Mouse (Mus musculus) kidney, adult 2 months (tissue): Measurements from ENCODE around the gene Il12rb1. TPM values are rescaled to one million over a fixed set of nuclear protein-coding genes. Genes with fewer than 3 reads are reported as not detected.

Experiments used
- DNase-seq: peaks from one replicate; pipeline ENCODE4 v3.0.0; 2021
- H3K27ac ChIP-seq: fragments of 200-500 bp; 2 replicates; pipeline ENCODE4 v1.5.1; 2012; ENCODE audit warnings: low read depth, low read length, control low read depth, inconsistent platforms; ENCODE audit not compliant: insufficient read depth
- H3K27me3 ChIP-seq: fragments of 200-500 bp; replicated peaks from 2 replicates; pipeline ENCODE4 v1.6.1; 2012; ENCODE audit warnings: mild to moderate bottlenecking, moderate library complexity, low read length, inconsistent platforms; ENCODE audit not compliant: control insufficient read depth, insufficient read depth
- H3K36me3 ChIP-seq: fragments of 200-500 bp; 2 replicates; pipeline ENCODE4 v1.6.1; 2012; ENCODE audit warnings: mild to moderate bottlenecking, moderate library complexity, low read length, inconsistent platforms; ENCODE audit not compliant: control insufficient read depth, insufficient read depth
- H3K4me1 ChIP-seq: fragments of 200-500 bp; 2 replicates; pipeline ENCODE4 v1.6.1; 2011; ENCODE audit warnings: low read length; ENCODE audit not compliant: control insufficient read depth, insufficient read depth
- H3K4me3 ChIP-seq: fragments of 200-500 bp; 2 replicates; pipeline ENCODE4 v1.5.1; 2011; ENCODE audit warnings: mild to moderate bottlenecking, low read depth, low read length, control low read depth; ENCODE audit not compliant: insufficient read depth
- CTCF ChIP-seq: fragments of 200-500 bp; conservative IDR thresholded peaks from 2 replicates; pipeline ENCODE4 v1.5.1; 2011; ENCODE audit warnings: low read depth, mild to moderate bottlenecking, control low read depth, low read length, moderate library complexity, mixed read lengths; ENCODE audit not compliant: insufficient read depth, insufficient read length
- POLR2A ChIP-seq: fragments of 200-500 bp; IDR thresholded peaks from one replicate; pipeline ENCODE4 v1.6.1; 2011; ENCODE audit warnings: low read depth, low read length, control low read depth
- WGBS: fragments of 180-500 bp; shearing (Covaris S2); methylation state at CpG from one replicate; pipeline ENCODE4 v1.1.7; 2018; 5-methylcytosine and 5-hydroxymethylcytosine counted together
- polyA plus RNA-seq: library from polyadenylated mRNA; depleted of rRNA; stranded (reverse); fragments of >200 nt; gene quantifications from 2 replicates; pipeline ENCODE4 v1.2.3, GENCODE M21; 2012

The Il12rb1 gene
- polyA plus RNA-seq, 1 experiment = 0.42 TPM

- Histone ChIP-seq H3K27me3 (no peaks in the 10 kb centered on the region), H3K4me3 (no peak overlapping the region), H3K4me1 (peaks cover 3% of the 10 kb centered on the region; the same call in 1 of the 2 replicates), H3K27ac (no peak overlapping the region), H3K36me3 (no peaks in the 10 kb centered on the region)
- 71% methylated on average over 25 of the region's 25 CpGs for WGBS
- DNase-seq = no peak
- TF ChIP-seq CTCF (no peak), POLR2A (no peak)
These were observed 34.2 kb downstream of the Il12rb1 start for GRCm38 (mm10) chr8:70842484-70842883.

- no peaks in the 10 kb centered on the region for H3K36me3 ChIP-seq
- no peaks in the 10 kb centered on the region for H3K27me3 ChIP-seq
- H3K4me1 ChIP-seq = peaks cover 3% of the 10 kb centered on the region; the same call in 1 of the 2 replicates
- 86% methylated on average over 5 of the region's 5 CpGs for WGBS
- H3K27ac ChIP-seq = no peak overlapping the region
- H3K4me3 ChIP-seq = no peak overlapping the region
- no peak for TF ChIP-seq POLR2A
- no peak for TF ChIP-seq CTCF
- no peak for DNase-seq
These were observed 35.0 kb downstream of the Il12rb1 start for GRCm38 (mm10) chr8:70843214-70843773.

GRCm38 (mm10) chr8:70843941-70844340 is 35.7 kb downstream of the Il12rb1 start:
- TF ChIP-seq CTCF = no peak
- no peak for TF ChIP-seq POLR2A
- no peak for DNase-seq
- Histone ChIP-seq H3K4me1 (peaks cover 3% of the 10 kb centered on the region; the same call in 1 of the 2 replicates), H3K27me3 (no peaks in the 10 kb centered on the region), H3K36me3 (no peaks in the 10 kb centered on the region), H3K27ac (no peak overlapping the region), H3K4me3 (no peak overlapping the region)
- 85% methylated on average over 8 of the region's 8 CpGs for WGBS

GRCm38 (mm10) chr8:70844523-70844922 is 36.3 kb downstream of the Il12rb1 start:
- peak; percentile 92 for DNase-seq
- H3K36me3 ChIP-seq = no peaks in the 10 kb centered on the region
- TF ChIP-seq POLR2A (no peak), CTCF (peak; percentile 93)
- 3% methylated on average over 6 of the region's 6 CpGs for WGBS
- H3K27me3 ChIP-seq = no peaks in the 10 kb centered on the region
- no peak overlapping the region for H3K4me3 ChIP-seq
- H3K27ac ChIP-seq = no peak overlapping the region
- H3K4me1 ChIP-seq = peaks cover 3% of the 10 kb centered on the region; the same call in 1 of the 2 replicates

- 49% methylated on average over 5 of the region's 5 CpGs for WGBS
- H3K4me3 ChIP-seq = no peak overlapping the region
- H3K4me1 ChIP-seq = peaks cover 3% of the 10 kb centered on the region; the same call in 1 of the 2 replicates
- no peak overlapping the region for H3K27ac ChIP-seq
- DNase-seq = no peak
- TF ChIP-seq POLR2A (no peak), CTCF (no peak)
- no peaks in the 10 kb centered on the region for H3K36me3 ChIP-seq
- no peaks in the 10 kb centered on the region for H3K27me3 ChIP-seq
These were observed 36.9 kb downstream of the Il12rb1 start for GRCm38 (mm10) chr8:70845108-70845507.

- 52% methylated on average over 15 of the region's 15 CpGs for WGBS
- no peak for DNase-seq
- H3K27me3 ChIP-seq = no peaks in the 10 kb centered on the region
- no peaks in the 10 kb centered on the region for H3K4me1 ChIP-seq
- no peak for TF ChIP-seq POLR2A
- no peak; the same call in 1 of the 2 replicates for TF ChIP-seq CTCF
- H3K27ac ChIP-seq = no peak overlapping the region
- no peaks in the 10 kb centered on the region for H3K36me3 ChIP-seq
- no peak overlapping the region for H3K4me3 ChIP-seq
These were observed 38.3 kb downstream of the Il12rb1 start for GRCm38 (mm10) chr8:70846371-70847154.

- no peak for DNase-seq
- TF ChIP-seq CTCF = no peak
- no peak for TF ChIP-seq POLR2A
- WGBS = 74% methylated on average over 3 of the region's 3 CpGs
These were observed 41.2 kb downstream of the Il12rb1 start for GRCm38 (mm10) chr8:70849333-70849990.

More at GRCm38 (mm10) chr8:70849333-70849990, 41.2 kb downstream of the Il12rb1 start:
- no peak overlapping the region for H3K4me3 ChIP-seq
- H3K4me1 ChIP-seq = no peaks in the 10 kb centered on the region
- H3K27ac ChIP-seq = no peak overlapping the region
- H3K27me3 ChIP-seq = no peaks in the 10 kb centered on the region
- H3K36me3 ChIP-seq = no peaks in the 10 kb centered on the region
